Mouse (Mus musculus) small intestine, adult 2 months (tissue): ENCODE measurements at regions not wholly inside any gene's neighbourhood (a gene's known extent, or its start where the extent isn't known, plus 50 kb on each side); places are given as distances from the start of the nearest gene placed in this dataset.

Experiments used
- CTCF ChIP-seq: fragments of 200-500 bp; IDR thresholded peaks from 2 replicates; pipeline ENCODE4 v1.5.1; 2012; ENCODE audit warnings: low read depth, mild to moderate bottlenecking, control low read depth, inconsistent platforms, low read length, moderate library complexity, mixed read lengths; ENCODE audit not compliant: insufficient replicate concordance, insufficient read length; ENCODE audit errors: extremely low read depth
- POLR2A ChIP-seq: fragments of 200-500 bp; IDR thresholded peaks from 2 replicates; pipeline ENCODE4 v1.6.1; 2012; ENCODE audit warnings: low read depth, mild to moderate bottlenecking, control low read depth, inconsistent platforms, low read length, moderate library complexity

GRCm38 (mm10) chr2:103888023-103888422, 69.8 kb upstream of the Lmo2 start:
- TF ChIP-seq POLR2A, result no peak
- TF ChIP-seq CTCF, result no peak
